Mouse (Mus musculus) bone marrow macrophage, adult 2 months (primary cell): ENCODE results near the gene Kdm4a. TPM values are rescaled to one million over a fixed set of nuclear protein-coding genes. Genes with fewer than 3 reads are reported as not detected.

Source experiments
- H3K27ac ChIP-seq: 2 replicates; pipeline ENCODE4 v1.5.1; 2012; ENCODE audit warnings: low read depth, low read length; ENCODE audit not compliant: insufficient read depth
- H3K4me1 ChIP-seq: 2 replicates; pipeline ENCODE4 v1.6.1; 2012; ENCODE audit warnings: low read length; ENCODE audit not compliant: control insufficient read depth, insufficient read depth
- H3K4me3 ChIP-seq: 2 replicates; pipeline ENCODE4 v1.5.1; 2012; ENCODE audit warnings: mild to moderate bottlenecking, low read length, moderate library complexity; ENCODE audit not compliant: insufficient read depth
- CTCF ChIP-seq: IDR thresholded peaks from 2 replicates; pipeline ENCODE4 v1.5.1; 2012; ENCODE audit warnings: low read depth, mild to moderate bottlenecking, low read length, moderate library complexity
- POLR2A ChIP-seq: IDR thresholded peaks from 2 replicates; pipeline ENCODE4 v1.6.1; 2012; ENCODE audit warnings: mild to moderate bottlenecking, low read depth, low read length, borderline replicate concordance
- polyA plus RNA-seq: library from polyadenylated mRNA; stranded (reverse); fragments of >200 nt; gene quantifications from 2 replicates; pipeline ENCODE4 v1.2.4, GENCODE M21; 2012; ENCODE audit not compliant: missing spikeins, insufficient read depth, insufficient read length

Gene Kdm4a
- 26.0 and 30.9 TPM in 2 replicates for polyA plus RNA-seq

- TF ChIP-seq POLR2A = no peak
- TF ChIP-seq CTCF = no peak
- peak within 1 kb of the TSS; percentile 94 for H3K27ac ChIP-seq
- peaks cover 11% of the 10 kb centered on the region for H3K4me1 ChIP-seq
- peak within 1 kb of the TSS; percentile 77 for H3K4me3 ChIP-seq
Observed at GRCm38 (mm10) chr4:118179467-118180300, at the start of gene Kdm4a. TSS of gene Kdm4a (minus strand) at chr4:118180043.

GRCm38 (mm10) chr4:118229035-118229770, 49.4 kb upstream of the Kdm4a start:
- no peak overlapping the region for H3K27ac ChIP-seq
- H3K4me3 ChIP-seq = no peak overlapping the region
- TF ChIP-seq CTCF = no peak
- TF ChIP-seq POLR2A = no peak

GRCm38 (mm10) chr4:118227398-118227797, 47.6 kb upstream of the Kdm4a start:
- Histone ChIP-seq H3K4me1 (no peaks in the 10 kb centered on the region), H3K4me3 (no peak overlapping the region), H3K27ac (no peak overlapping the region)
- TF ChIP-seq POLR2A (no peak), CTCF (no peak)

More at GRCm38 (mm10) chr4:118229035-118229770, 49.4 kb upstream of the Kdm4a start:
- no peaks in the 10 kb centered on the region for H3K4me1 ChIP-seq

- TF ChIP-seq CTCF = no peak
- no peak for TF ChIP-seq POLR2A
- Histone ChIP-seq H3K27ac (no peak overlapping the region), H3K4me3 (no peak overlapping the region), H3K4me1 (no peaks in the 10 kb centered on the region)
Observed at GRCm38 (mm10) chr4:118221261-118221660, 41.4 kb upstream of the Kdm4a start.

- H3K4me3 ChIP-seq = no peak overlapping the region
- TF ChIP-seq CTCF (no peak), POLR2A (no peak)
- H3K4me1 ChIP-seq = no peaks in the 10 kb centered on the region
- H3K27ac ChIP-seq = no peak overlapping the region
Observed at GRCm38 (mm10) chr4:118220756-118221155, 40.9 kb upstream of the Kdm4a start.

GRCm38 (mm10) chr4:118219487-118219886, 39.6 kb upstream of the Kdm4a start:
- H3K4me3 ChIP-seq = no peak overlapping the region
- TF ChIP-seq POLR2A (no peak), CTCF (no peak)
- no peaks in the 10 kb centered on the region for H3K4me1 ChIP-seq
- no peak overlapping the region for H3K27ac ChIP-seq

- Histone ChIP-seq H3K4me1 (no peaks in the 10 kb centered on the region), H3K4me3 (no peak overlapping the region), H3K27ac (no peak overlapping the region)
- no peak for TF ChIP-seq CTCF
- TF ChIP-seq POLR2A = no peak
Observed at GRCm38 (mm10) chr4:118218521-118218920, 38.7 kb upstream of the Kdm4a start.

GRCm38 (mm10) chr4:118216726-118217595, 37.1 kb upstream of the Kdm4a start:
- H3K4me1 ChIP-seq = no peaks in the 10 kb centered on the region
- no peak for TF ChIP-seq CTCF
- TF ChIP-seq POLR2A = no peak
- no peak overlapping the region for H3K27ac ChIP-seq
- H3K4me3 ChIP-seq = no peak overlapping the region

- Histone ChIP-seq H3K27ac (no peak overlapping the region), H3K4me1 (no peaks in the 10 kb centered on the region), H3K4me3 (no peak overlapping the region)
- TF ChIP-seq POLR2A (no peak), CTCF (no peak)
Observed at GRCm38 (mm10) chr4:118214891-118215290, 35.0 kb upstream of the Kdm4a start.
